Mouse (Mus musculus) regulatory T cell (primary cell): ENCODE data around the gene Hist2h2ab.
"Not testable (repeated sequence)": the region's sequence is repeated elsewhere in the genome, so short reads cannot be mapped to it uniquely, and the experiment has no call there.

Experiments used
- in situ Hi-C: fragments of 300-600 bp; cut with MboI, MseI; formaldehyde crosslinking; loops from one replicate; pipeline ENCODE4 v1.15.1; 2025; ENCODE audit warnings: high pct_unique_total_duplicates

Hist2h2ab gene

GRCm38 (mm10) chr3:96236834-96237334, 17.2 kb downstream of the Hist2h2ab start:
- in situ Hi-C loops: no loop called here

- in situ Hi-C loops: no loop called here
Observed at GRCm38 (mm10) chr3:96237335-96237903, 17.8 kb downstream of the Hist2h2ab start.

GRCm38 (mm10) chr3:96237904-96238511, 18.3 kb downstream of the Hist2h2ab start:
- in situ Hi-C loops: no loop called here

GRCm38 (mm10) chr3:96238954-96239793, 19.5 kb downstream of the Hist2h2ab start, which contains the start of gene Hist2h3c2:
Gene Hist2h3c2 (minus strand): TSS chr3:96239127.
- in situ Hi-C loops: not testable (repeated sequence)

GRCm38 (mm10) chr3:96239949-96240798, 20.5 kb downstream of the Hist2h2ab start, which contains the start of gene Hist2h2aa2:
Gene Hist2h2aa2 (minus strand): TSS chr3:96240276.
- in situ Hi-C loops: not testable (repeated sequence)

- in situ Hi-C loops: no loop called here
Observed at GRCm38 (mm10) chr3:96240799-96241197, 21.1 kb downstream of the Hist2h2ab start.

- in situ Hi-C loops: no loop called here
Observed at GRCm38 (mm10) chr3:96243921-96244572, 24.4 kb downstream of the Hist2h2ab start.

GRCm38 (mm10) chr3:96245003-96245886, 25.6 kb downstream of the Hist2h2ab start, which contains the start of gene Hist2h2aa1:
Gene Hist2h2aa1 (plus strand): TSS chr3:96245497.
- in situ Hi-C loops: not testable (repeated sequence)

- in situ Hi-C loops: not testable (repeated sequence)
Observed at GRCm38 (mm10) chr3:96246018-96246417, 26.4 kb downstream of the Hist2h2ab start.

- in situ Hi-C loops: not testable (repeated sequence)
Observed at GRCm38 (mm10) chr3:96246427-96246856, 26.8 kb downstream of the Hist2h2ab start, which contains the start of gene Hist2h3c1. Gene Hist2h3c1 (plus strand): TSS chr3:96246685.

- in situ Hi-C loops: no loop called here
Observed at GRCm38 (mm10) chr3:96247356-96248140, 27.9 kb downstream of the Hist2h2ab start.

GRCm38 (mm10) chr3:96248141-96249033, 28.7 kb downstream of the Hist2h2ab start:
- in situ Hi-C loops: no loop called here

GRCm38 (mm10) chr3:96249034-96249345, 29.3 kb downstream of the Hist2h2ab start:
- in situ Hi-C loops: no loop called here

GRCm38 (mm10) chr3:96250890-96251289, 31.2 kb downstream of the Hist2h2ab start:
- in situ Hi-C loops: no loop called here

- in situ Hi-C loops: no loop called here
Observed at GRCm38 (mm10) chr3:96251787-96252186, 32.1 kb downstream of the Hist2h2ab start.

- in situ Hi-C loops: no loop called here
Observed at GRCm38 (mm10) chr3:96254683-96255355, 35.2 kb downstream of the Hist2h2ab start.

- in situ Hi-C loops: no loop called here
Observed at GRCm38 (mm10) chr3:96255926-96256593, 36.4 kb downstream of the Hist2h2ab start.
